Comparison of ENCODE assay signal across 24 mouse cellular contexts in the genomic region with DNA sequence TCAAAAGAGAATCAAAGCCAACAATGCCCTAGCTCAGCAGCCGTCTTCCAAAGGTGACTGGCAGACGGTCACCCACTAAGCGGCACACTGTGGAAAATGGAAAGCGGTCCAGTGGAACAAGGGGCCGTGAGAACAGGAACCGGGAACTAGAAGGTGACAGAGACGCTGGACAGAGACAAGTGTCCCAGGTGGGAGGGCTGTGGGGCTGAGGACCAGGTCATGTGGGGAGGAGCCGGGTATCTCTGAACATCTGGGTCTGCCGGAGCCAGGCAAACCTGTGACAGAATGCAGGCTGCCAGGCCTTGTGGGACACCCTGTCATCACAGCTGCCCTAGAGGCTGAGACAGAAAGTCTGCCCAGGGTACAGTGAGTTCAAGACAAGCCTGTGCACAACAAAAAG. TPM values are rescaled to one million over a fixed set of nuclear protein-coding genes. Genes with fewer than 3 reads are reported as not detected.
A peak's percentile ranks its signal among the peaks of the same experiment; 100 is the strongest.
DNase-seq lines count a peak whose midpoint lies in the region; ATAC-seq lines count a peak whose summit lies in the region.
"Had no signal": no experiment of that assay in that cellular context is flagged by ENCODE, and none has a peak within 500 bp of the region (broad histone marks: within the 10 kb centered on the region; RNA-seq: fewer than 3 reads in every experiment).

No protein-coding gene starts in this region.

- H3K9me3 ChIP-seq in forebrain, embryonic 12.5 days: no peaks in the 10 kb centered on the region
- H3K9me3 ChIP-seq in forebrain, embryonic 11.5 days (ENCODE audit: control insufficient read depth, low read length): no peaks in the 10 kb centered on the region
- no peaks in the 10 kb centered on the region for H3K9me3 ChIP-seq in heart, embryonic 12.5 days (replicated peaks)
- no peaks in the 10 kb centered on the region for H3K9me3 ChIP-seq in midbrain, embryonic 16.5 days (replicated peaks; ENCODE audit: control insufficient read depth, low read length, poor library complexity, severe bottlenecking)
- H3K9me3 ChIP-seq in midbrain, embryonic 14.5 days (ENCODE audit: control insufficient read depth, low read length): no peaks in the 10 kb centered on the region
- H3K9me3 ChIP-seq in neural tube, embryonic 13.5 days: no peaks in the 10 kb centered on the region
- H3K9me3 ChIP-seq: embryonic facial prominence, embryonic 10.5 days; heart, embryonic 13.5 days; limb, embryonic 13.5 days; lung, embryonic 15.5 days; megakaryocyte, embryonic 14.5 days; stomach, embryonic 15.5 days had no signal

- 0 out of 2 replicates have a peak overlapping the region, but pooled peaks have one; percentile 9 for H3K27ac ChIP-seq in forebrain, embryonic 12.5 days
- no peak overlapping the region for H3K27ac ChIP-seq in forebrain, embryonic 11.5 days (ENCODE audit: low read depth, low read length)
- no peak overlapping the region for H3K27ac ChIP-seq in heart, embryonic 12.5 days (ENCODE audit: poor library complexity, severe bottlenecking)
- H3K27ac ChIP-seq in midbrain, embryonic 16.5 days (ENCODE audit: low read length): 0 out of 2 replicates have a peak overlapping the region, but pooled peaks have one; percentile 3
- no peak overlapping the region for H3K27ac ChIP-seq in midbrain, embryonic 14.5 days (replicated peaks; ENCODE audit: low read depth, low read length)
- peak overlapping the region; percentile 90 for H3K27ac ChIP-seq in neural tube, embryonic 13.5 days (replicated peaks)
- H3K27ac ChIP-seq: embryonic facial prominence, embryonic 10.5 days; heart, embryonic 13.5 days; limb, embryonic 13.5 days; liver, embryonic 14.5 days; lung, embryonic 15.5 days; stomach, embryonic 15.5 days had no signal

- ATAC-seq in forebrain, embryonic 12.5 days (ENCODE audit: low FRiP score): no peak
- no peak for ATAC-seq in forebrain, embryonic 11.5 days (replicated peaks; ENCODE audit: low FRiP score)
- ATAC-seq in heart, embryonic 12.5 days (ENCODE audit: insufficient number of reproducible peaks, low FRiP score): no peak
- ATAC-seq in midbrain, embryonic 16.5 days: no peak; the same call in 1 of the 2 replicates
- no peak for ATAC-seq in midbrain, embryonic 14.5 days (ENCODE audit: low FRiP score, low TSS enrichment)
- ATAC-seq in neural tube, embryonic 13.5 days (ENCODE audit: low read depth): no peak
- ATAC-seq: activated CD4-positive, CD25-positive, alpha-beta regulatory T cell, adult 4 months had no signal

- WGBS in forebrain, embryonic 12.5 days: 92% methylated on average over 9 of the region's 9 CpGs
- WGBS in forebrain, embryonic 11.5 days: 96% methylated on average over 9 of the region's 9 CpGs
- WGBS in heart, embryonic 12.5 days: 51% methylated on average over 9 of the region's 9 CpGs
- 89% methylated on average over 9 of the region's 9 CpGs for WGBS in midbrain, embryonic 16.5 days
- 90% methylated on average over 9 of the region's 9 CpGs for WGBS in midbrain, embryonic 14.5 days
- WGBS in neural tube, embryonic 13.5 days: 90% methylated on average over 9 of the region's 9 CpGs

- no peak overlapping the region for H3K4me3 ChIP-seq in forebrain, embryonic 12.5 days (replicated peaks)
- H3K4me3 ChIP-seq in forebrain, embryonic 11.5 days (ENCODE audit: low read depth, low read length): no peak overlapping the region
- H3K4me3 ChIP-seq in heart, embryonic 12.5 days: no peak overlapping the region
- no peak overlapping the region for H3K4me3 ChIP-seq in midbrain, embryonic 16.5 days (ENCODE audit: low read depth, low read length)
- H3K4me3 ChIP-seq in midbrain, embryonic 14.5 days (replicated peaks; ENCODE audit: low read depth, low read length): no peak overlapping the region
- no peak overlapping the region for H3K4me3 ChIP-seq in neural tube, embryonic 13.5 days
- H3K4me3 ChIP-seq: embryonic facial prominence, embryonic 10.5 days; heart, embryonic 13.5 days; limb, embryonic 13.5 days; lung, embryonic 15.5 days; megakaryocyte, embryonic 14.5 days; stomach, embryonic 15.5 days had no signal

- H3K36me3 ChIP-seq in forebrain, embryonic 12.5 days (replicated peaks): no peaks in the 10 kb centered on the region
- H3K36me3 ChIP-seq in forebrain, embryonic 11.5 days (ENCODE audit: control insufficient read depth, insufficient read depth, low read length): no peaks in the 10 kb centered on the region
- peaks cover 22% of the 10 kb centered on the region for H3K36me3 ChIP-seq in heart, embryonic 12.5 days
- no peaks in the 10 kb centered on the region for H3K36me3 ChIP-seq in midbrain, embryonic 16.5 days (ENCODE audit: control insufficient read depth, insufficient read depth, low read length)
- H3K36me3 ChIP-seq in midbrain, embryonic 14.5 days (ENCODE audit: control insufficient read depth, insufficient read depth, low read length): no peaks in the 10 kb centered on the region
- no peaks in the 10 kb centered on the region for H3K36me3 ChIP-seq in neural tube, embryonic 13.5 days

- no peak overlapping the region for H3K9ac ChIP-seq in forebrain, embryonic 12.5 days
- no peak overlapping the region for H3K9ac ChIP-seq in forebrain, embryonic 11.5 days (ENCODE audit: low read length)
- H3K9ac ChIP-seq in heart, embryonic 12.5 days: no peak overlapping the region
- no peak overlapping the region for H3K9ac ChIP-seq in midbrain, embryonic 16.5 days (ENCODE audit: low read depth, low read length)
- no peak overlapping the region for H3K9ac ChIP-seq in midbrain, embryonic 14.5 days (replicated peaks; ENCODE audit: low read length)
- no peak overlapping the region for H3K9ac ChIP-seq in neural tube, embryonic 13.5 days
- H3K9ac ChIP-seq: heart, embryonic 13.5 days; limb, embryonic 13.5 days; liver, embryonic 14.5 days; lung, embryonic 15.5 days; stomach, embryonic 15.5 days had no signal

- H3K4me1 ChIP-seq in forebrain, embryonic 12.5 days: peaks cover 9% of the 10 kb centered on the region; the same call in 1 of the 2 replicates
- no peaks in the 10 kb centered on the region; the same call in 1 of the 2 replicates for H3K4me1 ChIP-seq in forebrain, embryonic 11.5 days (replicated peaks; ENCODE audit: control insufficient read depth, insufficient read depth, low read length)
- H3K4me1 ChIP-seq in heart, embryonic 12.5 days (replicated peaks): peaks cover 8% of the 10 kb centered on the region; the same call in 1 of the 2 replicates
- peaks cover 2% of the 10 kb centered on the region; the same call in 1 of the 2 replicates for H3K4me1 ChIP-seq in midbrain, embryonic 16.5 days (ENCODE audit: control insufficient read depth, insufficient read depth, low read length)
- H3K4me1 ChIP-seq in midbrain, embryonic 14.5 days (ENCODE audit: control insufficient read depth, insufficient read depth, low read length): 0 out of 2 replicates have a peak, but pooled peaks cover 9% of the 10 kb centered on the region
- H3K4me1 ChIP-seq in neural tube, embryonic 13.5 days (replicated peaks): peaks cover 64% of the 10 kb centered on the region
- H3K4me1 ChIP-seq: limb, embryonic 13.5 days had no signal

- H3K4me2 ChIP-seq in forebrain, embryonic 12.5 days: no peak overlapping the region
- no peak overlapping the region for H3K4me2 ChIP-seq in forebrain, embryonic 11.5 days (ENCODE audit: low read depth, low read length, severe bottlenecking)
- H3K4me2 ChIP-seq in heart, embryonic 12.5 days: no peak overlapping the region
- no peak overlapping the region for H3K4me2 ChIP-seq in midbrain, embryonic 16.5 days (ENCODE audit: low read length)
- no peak overlapping the region for H3K4me2 ChIP-seq in midbrain, embryonic 14.5 days (ENCODE audit: low read length)
- H3K4me2 ChIP-seq in neural tube, embryonic 13.5 days: no peak overlapping the region
- H3K4me2 ChIP-seq: heart, embryonic 13.5 days; limb, embryonic 13.5 days; lung, embryonic 15.5 days; stomach, embryonic 15.5 days had no signal

- no peaks in the 10 kb centered on the region for H3K27me3 ChIP-seq in forebrain, embryonic 12.5 days
- H3K27me3 ChIP-seq in forebrain, embryonic 11.5 days (ENCODE audit: control insufficient read depth, insufficient read depth, low read length): no peaks in the 10 kb centered on the region
- no peaks in the 10 kb centered on the region for H3K27me3 ChIP-seq in heart, embryonic 12.5 days (replicated peaks)
- no peaks in the 10 kb centered on the region for H3K27me3 ChIP-seq in midbrain, embryonic 16.5 days (ENCODE audit: control insufficient read depth, insufficient read depth, low read depth, low read length)
- no peaks in the 10 kb centered on the region for H3K27me3 ChIP-seq in midbrain, embryonic 14.5 days (ENCODE audit: control insufficient read depth, insufficient read depth, low read length)
- H3K27me3 ChIP-seq in neural tube, embryonic 13.5 days: no peaks in the 10 kb centered on the region
- H3K27me3 ChIP-seq: heart, embryonic 13.5 days; limb, embryonic 13.5 days; lung, embryonic 15.5 days; stomach, embryonic 15.5 days had no signal

- no peak for DNase-seq in forebrain, embryonic 11.5 days (ENCODE audit: low spot score)
- peak; percentile 61 for DNase-seq in heart, adult 8-10 months (ENCODE audit: low spot score)
- no peak for DNase-seq in midbrain, embryonic 14.5 days
- no peak for DNase-seq in lung, adult 18-20 months
- DNase-seq: adrenal gland, adult 8-10 months; cerebellum, adult 11-12 months; cerebellum, postnatal 10 days; gastrocnemius, postnatal 10 days; kidney, adult 11 months; kidney, postnatal 4 days; lung, postnatal 36 days; thymus, postnatal 25 days had no signal

RNA-seq across cellular contexts. Expression of a gene that starts 21.2 kb away (rescaled TPM):
- polyA plus RNA-seq in forebrain, embryonic 12.5 days (2016; fragmentation: Nextera tagmentation; extraction: Ambion mirVana): 4.9 and 5.1 TPM in 2 replicates
- 5.9 and 7.8 TPM in 2 replicates for polyA plus RNA-seq in forebrain, embryonic 11.5 days (2014; fragmentation: Nextera tagmentation; extraction: Ambion mirVana)
- 100 to 1,000 TPM in 1 of 4 experiments, 10 to 100 TPM in 3; 78.1 to 110 (median 93.3) TPM for total RNA-seq in heart, adult 8-10 months (2022)
- polyA plus RNA-seq in heart, embryonic 12.5 days (2016; fragmentation: Nextera tagmentation; extraction: Ambion mirVana): 31.7 and 38.1 TPM in 2 replicates
- polyA plus RNA-seq in midbrain, embryonic 16.5 days (2015; fragmentation: Nextera tagmentation; extraction: Ambion mirVana): 1.6 and 2.6 TPM in 2 replicates
- 1.2 and 1.8 TPM in 2 replicates for polyA plus RNA-seq in midbrain, embryonic 14.5 days (2014; fragmentation: Nextera tagmentation; extraction: Ambion mirVana)
- 2.0 and 2.4 TPM in 2 replicates for polyA plus RNA-seq in neural tube, embryonic 13.5 days (2015; fragmentation: Nextera tagmentation; extraction: Ambion mirVana)

RNA-seq across cellular contexts. Expression of a gene that starts 33.2 kb away (rescaled TPM):
- 213 and 225 TPM in 2 replicates for polyA plus RNA-seq in forebrain, embryonic 12.5 days (2016; fragmentation: Nextera tagmentation; extraction: Ambion mirVana)
- polyA plus RNA-seq in forebrain, embryonic 11.5 days (2014; fragmentation: Nextera tagmentation; extraction: Ambion mirVana): 200 and 207 TPM in 2 replicates
- total RNA-seq in heart, adult 8-10 months (2022): 10 to 100 TPM; 80.8 to 93.9 (median 90.0) TPM
- 150 and 154 TPM in 2 replicates for polyA plus RNA-seq in heart, embryonic 12.5 days (2016; fragmentation: Nextera tagmentation; extraction: Ambion mirVana)
- 201 and 206 TPM in 2 replicates for polyA plus RNA-seq in midbrain, embryonic 16.5 days (2015; fragmentation: Nextera tagmentation; extraction: Ambion mirVana)
- polyA plus RNA-seq in midbrain, embryonic 14.5 days (2014; fragmentation: Nextera tagmentation; extraction: Ambion mirVana): 158 and 179 TPM in 2 replicates
- polyA plus RNA-seq in neural tube, embryonic 13.5 days (2015; fragmentation: Nextera tagmentation; extraction: Ambion mirVana): 190 and 208 TPM in 2 replicates

RNA-seq across cellular contexts. Expression of a gene that starts 52.7 kb away (rescaled TPM):
- polyA plus RNA-seq in forebrain, embryonic 12.5 days (2016; fragmentation: Nextera tagmentation; extraction: Ambion mirVana): 464 and 488 TPM in 2 replicates
- 423 and 468 TPM in 2 replicates for polyA plus RNA-seq in forebrain, embryonic 11.5 days (2014; fragmentation: Nextera tagmentation; extraction: Ambion mirVana)
- total RNA-seq in heart, adult 8-10 months (2022): 100 to 1,000 TPM; 452 to 674 (median 565) TPM
- polyA plus RNA-seq in heart, embryonic 12.5 days (2016; fragmentation: Nextera tagmentation; extraction: Ambion mirVana): 336 and 349 TPM in 2 replicates
- polyA plus RNA-seq in midbrain, embryonic 16.5 days (2015; fragmentation: Nextera tagmentation; extraction: Ambion mirVana): 295 and 298 TPM in 2 replicates
- 409 and 512 TPM in 2 replicates for polyA plus RNA-seq in midbrain, embryonic 14.5 days (2014; fragmentation: Nextera tagmentation; extraction: Ambion mirVana)
- 362 and 435 TPM in 2 replicates for polyA plus RNA-seq in neural tube, embryonic 13.5 days (2015; fragmentation: Nextera tagmentation; extraction: Ambion mirVana)

Comparison
In these comparisons a context has a peak if more than half of its experiments do, and no peak if none do; other contexts are left out.
1. H3K27ac ChIP-seq: peak in forebrain, embryonic 12.5 days (single experiment), midbrain, embryonic 16.5 days (single experiment) and neural tube, embryonic 13.5 days (single experiment); none in forebrain, embryonic 11.5 days (single experiment), heart, embryonic 12.5 days (single experiment) and midbrain, embryonic 14.5 days (single experiment).